Comparison of ENCODE assay signal across 16 mouse cellular contexts in the genomic region with DNA sequence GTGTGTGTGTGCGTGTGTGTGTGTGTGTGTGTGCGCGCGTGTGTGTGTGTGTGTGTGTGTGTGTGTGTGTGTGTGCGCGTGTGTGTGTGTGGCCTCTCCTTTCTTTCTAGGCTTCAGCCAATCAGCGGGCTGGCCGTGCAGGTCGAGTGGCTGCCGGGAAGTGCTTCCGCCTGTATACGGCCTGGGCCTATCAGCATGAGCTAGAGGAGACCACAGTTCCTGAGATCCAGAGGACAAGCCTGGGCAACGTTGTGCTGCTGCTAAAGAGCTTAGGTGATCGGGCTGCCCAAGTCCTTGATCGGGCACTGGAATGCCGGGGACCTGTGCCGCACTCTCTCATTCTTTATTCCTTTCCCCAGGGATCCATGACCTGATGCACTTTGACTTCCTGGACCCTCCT.
"Had no signal": no experiment of that assay in that cellular context is flagged by ENCODE, and none has a peak within 500 bp of the region (broad histone marks: within the 10 kb centered on the region; RNA-seq: fewer than 3 reads in every experiment).

No protein-coding gene starts in this region.

- H3K27ac ChIP-seq: lung, embryonic 15.5 days; macrophage; midbrain, embryonic 13.5 days; midbrain, embryonic 15.5 days; neural tube, embryonic 12.5 days had no signal

- H3K9me3 ChIP-seq: lung, embryonic 15.5 days; megakaryocyte, embryonic 14.5 days; midbrain, embryonic 13.5 days; midbrain, embryonic 15.5 days; neural tube, embryonic 12.5 days had no signal

- H3K27me3 ChIP-seq: lung, embryonic 15.5 days; megakaryocyte, embryonic 14.5 days; midbrain, embryonic 13.5 days; midbrain, embryonic 15.5 days; neural tube, embryonic 12.5 days had no signal

- DNase-seq: liver, postnatal 0 days; lung, adult 2 months; lung, postnatal 14 days; lung, postnatal 36 days; right cerebral cortex, postnatal 14 days; spleen, adult 18-20 months; thymus, adult 18-20 months; thymus, postnatal 25 days; thymus, postnatal 4 days had no signal

- ATAC-seq: liver, postnatal 0 days; lung, postnatal 0 days; midbrain, embryonic 13.5 days; midbrain, embryonic 15.5 days had no signal

- H3K4me3 ChIP-seq: lung, embryonic 15.5 days; midbrain, embryonic 13.5 days; midbrain, embryonic 15.5 days; neural tube, embryonic 12.5 days had no signal

- H3K9ac ChIP-seq: liver, postnatal 0 days; lung, embryonic 15.5 days; midbrain, embryonic 13.5 days; midbrain, embryonic 15.5 days; neural tube, embryonic 12.5 days had no signal

- H3K4me1 ChIP-seq: lung, embryonic 15.5 days; midbrain, embryonic 13.5 days; midbrain, embryonic 15.5 days; neural tube, embryonic 12.5 days had no signal
